Mouse (Mus musculus) adrenal gland, adult 18-20 months (tissue): ENCODE measurements around the gene Gpcpd1. TPM values are rescaled to one million over a fixed set of nuclear protein-coding genes. Genes with fewer than 3 reads are reported as not detected.

Source experiments
- DNase-seq, 2 experiments: peaks; one replicate each; pipeline ENCODE4 v3.0.0; 2021 to 2022; ENCODE audit warnings: low spot score in 2 of 2
- total RNA-seq, 2 experiments: library from RNA; stranded (reverse); gene quantifications; 1 replicate in 1 of 2; 2 replicates in 1 of 2; pipeline ENCODE4 v1.2.3; 2021

Gene Gpcpd1
- total RNA-seq, 2 experiments from 2014 or later, result 17.1 to 37.9 TPM

- DNase-seq, result no peak
These were observed 69.3 kb downstream of the Gpcpd1 start for GRCm38 (mm10) chr2:132518021-132518901.

DNA sequence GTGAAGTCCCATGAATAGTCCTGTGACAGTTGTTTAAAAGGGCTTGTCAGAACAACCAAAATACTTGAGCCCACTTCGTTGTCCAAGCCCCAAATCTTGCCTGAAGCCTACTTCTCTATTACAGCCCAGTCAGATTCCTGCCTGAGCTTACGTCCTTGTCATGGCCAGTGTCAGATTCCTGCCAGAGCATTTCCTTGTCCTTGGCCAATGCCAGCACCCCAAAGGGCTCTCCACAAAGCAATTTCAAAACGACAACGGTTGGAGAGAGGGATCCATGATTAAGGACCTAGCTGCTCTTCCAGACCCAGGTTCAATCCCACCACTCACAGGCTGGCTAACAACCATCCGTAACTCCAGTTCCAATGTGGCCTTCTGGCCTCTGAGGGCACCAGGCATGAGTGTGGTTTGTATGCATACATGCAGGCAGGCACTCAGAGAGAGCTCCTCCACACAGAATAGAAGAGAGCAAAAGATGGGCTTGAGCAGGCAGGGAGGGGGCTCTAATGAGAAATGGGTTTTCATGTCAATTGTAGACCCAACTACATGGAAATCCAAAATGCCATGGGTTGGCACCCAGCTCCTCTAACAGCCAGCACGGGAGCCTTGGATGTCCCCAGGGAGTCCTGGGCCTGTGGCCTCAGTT lies 70.2 kb downstream of the Gpcpd1 start:
- no peak for DNase-seq

DNA sequence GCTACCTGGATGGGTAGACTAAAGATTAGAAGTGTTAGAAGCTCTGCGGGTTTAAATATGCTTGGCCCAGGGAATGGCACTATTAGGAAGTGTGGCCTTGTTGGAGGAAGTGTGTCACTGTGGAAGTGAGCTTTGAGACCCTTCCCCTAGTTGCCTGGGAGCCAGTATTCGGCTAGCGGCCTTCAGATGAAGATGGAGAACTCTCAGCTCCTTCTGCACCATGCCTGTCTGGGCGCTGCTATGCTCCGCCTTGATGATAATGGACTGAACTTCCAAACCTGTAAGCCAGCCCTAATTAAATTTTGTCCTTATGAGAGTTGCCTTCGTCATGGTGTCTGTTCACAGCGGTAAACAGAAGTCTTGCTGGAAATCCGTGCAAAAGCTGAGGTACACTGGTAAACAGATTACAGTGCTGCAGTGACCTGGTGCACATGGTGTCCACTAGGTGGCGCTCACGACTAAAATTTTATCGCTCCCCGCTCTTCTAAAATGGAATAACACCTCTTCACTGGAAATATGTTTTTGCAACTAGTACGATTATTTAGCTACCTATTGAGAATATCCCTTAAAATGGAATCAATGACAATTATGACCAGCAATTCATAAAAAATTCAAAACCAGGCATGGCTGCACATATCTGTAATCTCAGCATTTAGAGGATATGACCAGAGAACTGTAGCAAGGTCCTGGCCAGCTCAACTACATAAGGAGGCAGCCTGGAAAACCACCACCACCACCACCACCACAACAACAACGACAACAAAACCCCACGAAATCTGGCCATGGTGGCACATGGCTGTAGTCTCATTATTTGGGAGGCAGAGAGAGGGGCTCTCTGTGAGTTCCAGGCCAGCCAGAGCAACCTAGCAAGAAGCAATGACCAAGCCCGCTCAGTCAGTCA lies 71.1 kb downstream of the Gpcpd1 start:
- peak; percentile 61 to 75 for DNase-seq

DNA sequence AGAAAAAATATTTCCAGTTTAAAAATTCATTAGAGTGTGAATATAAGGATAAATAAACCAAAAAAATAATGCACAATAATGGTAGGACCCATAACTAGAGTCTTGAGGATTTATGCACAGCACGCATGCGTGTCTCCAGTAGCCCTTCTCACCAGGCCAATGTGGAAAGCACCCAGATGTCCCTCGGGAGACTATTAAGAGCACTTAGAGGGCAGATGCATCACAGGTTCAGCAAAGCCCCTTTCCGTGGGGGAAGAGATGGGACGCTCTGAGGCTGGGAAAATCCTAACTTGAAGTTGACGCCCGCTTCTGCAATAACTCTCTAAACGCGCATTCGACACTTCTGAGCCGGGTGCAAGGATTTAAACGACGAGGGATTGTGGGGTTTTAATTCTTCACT lies 71.9 kb downstream of the Gpcpd1 start:
- no peak for DNase-seq

- no peak for DNase-seq
These were observed 72.5 kb downstream of the Gpcpd1 start for GRCm38 (mm10) chr2:132515076-132515475.

DNA sequence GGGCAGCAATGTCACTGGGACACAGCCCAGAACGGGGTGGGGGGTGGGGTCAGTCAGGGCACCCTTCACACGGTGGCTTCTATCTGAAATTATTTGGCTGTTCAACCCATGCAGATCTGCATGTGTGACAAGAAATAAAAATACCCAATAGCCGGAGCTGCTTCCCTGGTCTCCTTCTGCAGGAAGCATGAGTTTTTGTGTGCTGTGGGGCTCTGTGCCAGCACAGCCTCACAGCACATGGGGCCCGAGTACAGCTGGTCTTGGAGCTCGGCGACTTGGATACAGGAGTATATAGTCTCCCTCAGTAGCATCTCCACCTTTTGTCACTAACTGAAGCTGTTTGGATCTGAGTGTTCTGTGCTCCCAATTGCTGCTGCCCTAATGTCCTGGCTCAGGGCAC lies 73.2 kb downstream of the Gpcpd1 start:
- no peak for DNase-seq

GRCm38 (mm10) chr2:132513371-132514181 lies 74.0 kb downstream of the Gpcpd1 start:
- DNase-seq, result no peak

- DNase-seq, result no peak
These were observed 74.6 kb downstream of the Gpcpd1 start for GRCm38 (mm10) chr2:132512977-132513351.

- no peak for DNase-seq
These were observed 75.2 kb downstream of the Gpcpd1 start for GRCm38 (mm10) chr2:132512051-132512976.

DNA sequence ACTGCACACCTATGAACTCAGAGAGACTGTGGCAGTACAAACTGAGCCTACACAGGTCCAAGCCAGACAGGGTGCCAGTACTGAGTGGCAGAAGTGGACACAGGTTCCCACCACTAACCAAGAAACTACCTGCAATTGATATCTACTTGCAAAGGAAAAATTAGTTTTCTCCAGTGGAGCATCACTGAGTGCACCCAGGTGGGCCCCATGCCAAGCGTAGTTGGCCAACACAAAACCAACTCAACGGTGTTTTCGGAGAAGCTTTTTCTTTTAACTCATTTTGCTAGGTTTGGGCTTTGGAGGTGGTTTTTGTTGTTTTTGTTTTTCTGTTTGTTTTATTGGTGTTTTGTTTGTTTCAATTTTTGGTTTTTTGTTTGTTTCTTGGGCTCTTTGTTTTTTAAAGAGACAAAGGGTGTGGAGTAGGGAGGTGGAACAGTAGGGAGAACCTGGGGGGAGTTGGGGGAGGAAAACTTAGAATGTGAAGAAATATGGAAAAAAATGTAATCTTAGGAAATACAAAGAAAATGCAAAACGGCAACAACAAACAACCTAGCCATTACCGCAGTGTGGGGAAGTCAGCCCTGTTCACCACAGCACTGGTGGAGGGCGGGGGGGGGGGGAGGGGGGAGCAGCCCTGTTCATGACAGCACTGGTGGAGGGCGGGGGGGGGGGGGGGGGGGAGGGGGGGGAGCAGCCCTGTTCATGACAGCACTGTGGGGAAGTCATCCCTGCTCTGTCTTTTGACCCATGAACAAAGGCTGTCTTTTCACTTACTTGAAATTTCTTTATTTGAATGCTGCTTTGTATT lies 76.3 kb downstream of the Gpcpd1 start:
- no peak for DNase-seq

- no peak for DNase-seq
These were observed 77.8 kb downstream of the Gpcpd1 start for GRCm38 (mm10) chr2:132509714-132510113.

- DNase-seq, result no peak
These were observed 78.3 kb downstream of the Gpcpd1 start for GRCm38 (mm10) chr2:132509261-132509660.

DNA sequence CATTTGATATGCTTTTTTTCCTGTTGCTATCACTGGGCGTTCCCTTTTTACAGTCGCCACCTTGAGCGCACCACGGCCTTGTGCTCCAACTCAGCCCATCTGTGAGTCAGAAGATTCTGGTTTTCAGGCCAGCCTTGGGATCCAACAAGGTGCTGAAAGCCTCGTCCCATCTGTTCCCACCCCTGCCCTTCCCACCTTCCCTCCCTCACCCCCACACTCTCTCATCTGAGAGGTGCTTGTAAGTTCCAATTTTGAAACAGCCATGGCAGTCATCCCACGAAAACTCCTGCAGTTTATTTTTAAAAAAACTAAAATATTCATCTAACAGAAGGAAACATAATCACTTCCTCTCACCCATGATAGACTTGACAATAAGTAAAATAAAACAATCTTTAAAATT lies 80.0 kb downstream of the Gpcpd1 start:
- DNase-seq, result no peak

- no peak for DNase-seq
These were observed 80.4 kb downstream of the Gpcpd1 start for GRCm38 (mm10) chr2:132507091-132507490.

- no peak for DNase-seq
These were observed 81.7 kb downstream of the Gpcpd1 start for GRCm38 (mm10) chr2:132505828-132506227.

- no peak for DNase-seq
These were observed 89.2 kb downstream of the Gpcpd1 start for GRCm38 (mm10) chr2:132498344-132498743.

DNA sequence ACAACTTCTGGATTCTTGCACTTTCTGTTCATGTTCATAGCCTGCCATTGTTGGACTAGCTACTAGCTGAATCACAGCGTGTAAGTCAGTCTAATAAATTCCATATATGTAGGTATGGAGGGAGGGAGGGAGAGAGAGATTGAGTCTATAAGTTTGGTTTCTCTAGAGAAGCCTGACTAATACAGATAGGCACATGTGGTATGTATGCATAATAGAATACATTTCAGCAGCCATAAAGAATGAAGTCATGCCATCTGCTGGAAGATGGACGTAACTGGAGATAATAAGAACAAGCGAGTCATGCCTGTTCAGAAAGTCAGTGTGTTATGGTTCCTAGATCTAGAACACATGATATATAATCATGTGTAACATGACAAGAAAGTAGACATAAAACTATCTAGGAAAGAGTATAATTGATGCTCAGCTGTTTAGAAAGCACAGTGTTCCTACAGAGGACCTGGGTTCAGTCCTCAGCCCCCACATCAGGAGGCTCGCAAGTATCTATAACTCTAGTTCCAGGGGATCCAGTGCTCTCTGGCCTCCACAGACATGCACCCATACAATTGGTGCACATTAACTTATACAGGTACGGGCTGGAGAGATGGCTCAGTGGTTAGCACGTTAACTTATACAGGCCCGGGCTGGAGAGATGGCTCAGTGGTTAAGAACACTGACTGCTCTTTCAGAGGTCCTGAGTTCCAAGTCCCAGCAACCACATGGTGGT lies 90.0 kb downstream of the Gpcpd1 start:
- no peak for DNase-seq

GRCm38 (mm10) chr2:132493184-132493583 lies 94.3 kb downstream of the Gpcpd1 start:
- DNase-seq, result no peak
